Mouse (Mus musculus) thymus, adult 2 months (tissue): Measurements from ENCODE around the gene Dhx37. TPM values are rescaled to one million over a fixed set of nuclear protein-coding genes. Genes with fewer than 3 reads are reported as not detected.
"Not testable (repeated sequence)": the region's sequence is repeated elsewhere in the genome, so short reads cannot be mapped to it uniquely, and the experiment has no call there.

Source experiments
- DNase-seq: peaks from one replicate; pipeline ENCODE4 v3.0.0; 2021
- H3K27ac ChIP-seq: fragments of 200-500 bp; 2 replicates; pipeline ENCODE4 v1.5.1; 2012; ENCODE audit warnings: low read length, control low read depth; ENCODE audit not compliant: control insufficient read depth, insufficient read depth
- H3K27me3 ChIP-seq: fragments of 200-500 bp; 2 replicates; pipeline ENCODE4 v1.6.1; 2012; ENCODE audit warnings: mild to moderate bottlenecking, low read length, moderate library complexity, mixed read lengths; ENCODE audit not compliant: control insufficient read depth, insufficient read depth
- H3K36me3 ChIP-seq: fragments of 200-500 bp; 2 replicates; pipeline ENCODE4 v1.6.1; 2012; ENCODE audit warnings: mild to moderate bottlenecking, low read length, moderate library complexity; ENCODE audit not compliant: control insufficient read depth, insufficient read depth
- H3K4me1 ChIP-seq: fragments of 200-500 bp; replicated peaks from 2 replicates; pipeline ENCODE4 v1.6.1; 2012; ENCODE audit warnings: low read length; ENCODE audit not compliant: control insufficient read depth, insufficient read depth
- H3K4me3 ChIP-seq: fragments of 200-500 bp; 2 replicates; pipeline ENCODE4 v1.5.1; 2012; ENCODE audit warnings: mild to moderate bottlenecking, low read length, control low read depth, moderate library complexity; ENCODE audit not compliant: control insufficient read depth, insufficient read depth
- CTCF ChIP-seq: fragments of 200-500 bp; IDR thresholded peaks from 2 replicates; pipeline ENCODE4 v1.5.1; 2012; ENCODE audit warnings: mild to moderate bottlenecking, control low read depth, low read length, moderate library complexity, borderline replicate concordance; ENCODE audit not compliant: control insufficient read depth, poor library complexity, insufficient read depth; ENCODE audit errors: extremely low read depth
- POLR2A ChIP-seq: fragments of 200-500 bp; IDR thresholded peaks from 2 replicates; pipeline ENCODE4 v1.6.1; 2012; ENCODE audit warnings: mild to moderate bottlenecking, low read length, control low read depth, moderate library complexity; ENCODE audit not compliant: control insufficient read depth, poor library complexity, insufficient read depth; ENCODE audit errors: extremely low read depth
- WGBS: fragments of 180-500 bp; shearing (Covaris S2); methylation state at CpG from one replicate; pipeline ENCODE4 v1.1.7; 2018; 5-methylcytosine and 5-hydroxymethylcytosine counted together
- polyA plus RNA-seq: library from polyadenylated mRNA; depleted of rRNA; stranded (reverse); fragments of >200 nt; gene quantifications from 2 replicates; pipeline ENCODE4 v1.2.3, GENCODE M21; 2012

Gene Dhx37
- polyA plus RNA-seq, 1 experiment, result 32.4 TPM

DNA sequence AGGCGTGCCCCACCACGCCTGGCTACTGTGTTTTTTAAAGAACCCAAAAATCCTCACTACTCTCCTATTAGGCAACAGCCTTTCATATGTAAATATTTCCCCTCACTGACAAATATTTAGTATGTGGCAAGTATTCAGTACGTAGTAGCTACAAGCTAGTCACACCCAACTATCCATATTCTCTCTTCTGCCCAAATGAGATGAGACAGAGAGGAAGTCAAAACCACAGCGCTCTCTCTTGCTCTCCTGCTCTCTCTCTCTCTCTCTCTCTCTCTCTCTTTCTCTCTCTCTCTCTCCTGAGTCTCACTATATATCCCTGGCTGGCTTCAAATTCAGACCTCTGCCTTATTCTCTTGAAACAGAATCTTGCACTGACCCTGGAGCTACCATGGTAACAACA is 10.6 kb upstream of the Dhx37 start:
- H3K27ac ChIP-seq, result no peak overlapping the region
- 30% methylated on average over 4 of the region's 4 CpGs for WGBS
- H3K4me3 ChIP-seq, result no peak overlapping the region
- H3K27me3 ChIP-seq, result no peaks in the 10 kb centered on the region
- DNase-seq, result no peak
- TF ChIP-seq CTCF (no peak), POLR2A (no peak)
- no peaks in the 10 kb centered on the region for H3K36me3 ChIP-seq
- peaks cover 27% of the 10 kb centered on the region for H3K4me1 ChIP-seq

DNA sequence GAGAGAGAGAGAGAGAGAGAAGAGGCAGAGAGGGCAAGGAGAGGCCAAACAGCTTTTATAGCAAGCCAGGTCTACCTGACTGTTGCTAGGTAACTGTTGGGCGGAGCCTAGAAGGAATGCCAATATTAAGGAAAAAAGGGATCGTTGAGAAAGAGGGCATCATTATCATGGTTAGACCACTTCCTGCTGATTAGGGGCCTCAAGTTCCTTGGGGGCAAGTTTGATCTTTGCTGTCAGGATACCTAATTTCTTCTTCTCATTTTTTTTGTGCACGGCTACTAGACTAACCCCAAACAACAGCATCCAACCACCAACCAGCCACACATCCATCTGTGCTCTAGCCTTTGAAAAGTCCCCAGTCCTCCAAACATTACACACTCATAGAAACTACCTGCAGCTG is 10.0 kb upstream of the Dhx37 start:
- Histone ChIP-seq H3K27me3 (no peaks in the 10 kb centered on the region), H3K4me1 (peaks cover 27% of the 10 kb centered on the region), H3K36me3 (no peaks in the 10 kb centered on the region), H3K27ac (no peak overlapping the region), H3K4me3 (no peak overlapping the region)
- TF ChIP-seq POLR2A (no peak), CTCF (no peak)
- no peak for DNase-seq
- WGBS, result 41% methylated on average over 3 of the region's 3 CpGs

DNA sequence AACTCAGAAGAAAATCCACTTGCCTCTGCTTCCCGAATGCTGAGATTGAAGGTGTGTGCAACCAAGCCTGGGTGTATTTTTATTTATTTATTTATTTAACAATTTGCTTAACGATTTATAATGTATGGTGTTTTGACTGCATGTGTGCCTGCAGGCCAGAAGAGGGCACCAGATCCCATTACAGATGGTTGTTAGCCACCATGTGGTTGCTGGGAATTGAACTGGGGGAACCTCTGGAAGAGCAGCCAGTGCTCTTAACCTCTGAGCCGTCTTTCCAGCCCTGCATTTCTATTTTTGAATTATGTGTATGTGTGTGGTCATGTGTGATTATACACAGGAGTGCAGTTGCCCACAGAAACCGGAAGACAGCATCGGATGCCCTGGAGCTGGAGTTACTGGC is 9.4 kb upstream of the Dhx37 start:
- DNase-seq, result no peak
- Histone ChIP-seq H3K4me3 (no peak overlapping the region), H3K4me1 (peaks cover 27% of the 10 kb centered on the region), H3K27me3 (no peaks in the 10 kb centered on the region), H3K27ac (no peak overlapping the region), H3K36me3 (no peaks in the 10 kb centered on the region)
- WGBS, result 88% methylated on average over 5 of the region's 5 CpGs
- TF ChIP-seq POLR2A, result no peak
- no peak for TF ChIP-seq CTCF

DNA sequence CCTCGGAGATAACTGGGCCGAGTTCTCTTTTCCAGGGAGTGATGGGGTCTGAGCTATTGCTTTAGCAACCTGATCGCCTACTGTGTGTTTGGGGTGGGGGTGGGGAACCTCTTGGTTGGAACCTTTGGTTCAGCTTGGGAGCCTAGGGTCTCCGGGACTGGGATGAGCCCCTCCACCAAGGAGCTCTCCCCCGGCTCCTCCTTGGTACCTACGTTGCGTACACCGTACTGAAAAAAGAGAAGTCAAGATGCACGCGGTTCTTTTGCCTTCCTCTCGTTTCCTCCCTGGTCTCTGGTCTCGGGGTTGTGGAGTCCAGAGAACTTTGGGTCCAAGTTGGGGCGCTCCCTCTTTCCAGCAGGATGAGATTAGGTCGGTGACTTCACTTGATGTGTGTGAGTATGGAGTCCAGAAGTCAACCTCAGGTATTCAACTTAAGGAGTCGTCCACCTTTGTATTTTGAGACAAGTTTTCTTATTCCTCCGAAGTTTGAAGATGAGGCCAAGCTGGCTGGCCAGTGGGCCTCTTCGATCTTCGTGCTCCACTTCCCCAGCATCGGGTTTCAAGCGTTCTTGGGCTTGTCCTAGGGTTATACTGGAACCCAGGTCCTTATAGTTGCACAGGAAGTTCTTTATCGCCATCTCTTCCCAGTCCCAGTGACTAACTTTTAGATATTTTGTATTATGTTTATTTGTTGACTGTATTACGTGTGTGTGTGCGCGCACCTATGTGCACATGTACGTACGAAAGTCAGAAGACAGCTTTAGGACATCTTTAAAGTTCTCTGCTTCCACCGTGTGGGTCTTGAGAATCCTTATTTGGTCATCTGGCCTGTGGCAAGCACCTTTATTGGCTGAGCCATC is 8.4 kb upstream of the Dhx37 start:
- H3K27me3 ChIP-seq, result no peaks in the 10 kb centered on the region
- TF ChIP-seq POLR2A (no peak), CTCF (no peak)
- peak overlapping the region; percentile 95 for H3K4me3 ChIP-seq
- no peak for DNase-seq
- no peaks in the 10 kb centered on the region for H3K36me3 ChIP-seq
- no peak overlapping the region for H3K27ac ChIP-seq
- WGBS, result 20% methylated on average over 27 of the region's 27 CpGs
- peaks cover 27% of the 10 kb centered on the region for H3K4me1 ChIP-seq

DNA sequence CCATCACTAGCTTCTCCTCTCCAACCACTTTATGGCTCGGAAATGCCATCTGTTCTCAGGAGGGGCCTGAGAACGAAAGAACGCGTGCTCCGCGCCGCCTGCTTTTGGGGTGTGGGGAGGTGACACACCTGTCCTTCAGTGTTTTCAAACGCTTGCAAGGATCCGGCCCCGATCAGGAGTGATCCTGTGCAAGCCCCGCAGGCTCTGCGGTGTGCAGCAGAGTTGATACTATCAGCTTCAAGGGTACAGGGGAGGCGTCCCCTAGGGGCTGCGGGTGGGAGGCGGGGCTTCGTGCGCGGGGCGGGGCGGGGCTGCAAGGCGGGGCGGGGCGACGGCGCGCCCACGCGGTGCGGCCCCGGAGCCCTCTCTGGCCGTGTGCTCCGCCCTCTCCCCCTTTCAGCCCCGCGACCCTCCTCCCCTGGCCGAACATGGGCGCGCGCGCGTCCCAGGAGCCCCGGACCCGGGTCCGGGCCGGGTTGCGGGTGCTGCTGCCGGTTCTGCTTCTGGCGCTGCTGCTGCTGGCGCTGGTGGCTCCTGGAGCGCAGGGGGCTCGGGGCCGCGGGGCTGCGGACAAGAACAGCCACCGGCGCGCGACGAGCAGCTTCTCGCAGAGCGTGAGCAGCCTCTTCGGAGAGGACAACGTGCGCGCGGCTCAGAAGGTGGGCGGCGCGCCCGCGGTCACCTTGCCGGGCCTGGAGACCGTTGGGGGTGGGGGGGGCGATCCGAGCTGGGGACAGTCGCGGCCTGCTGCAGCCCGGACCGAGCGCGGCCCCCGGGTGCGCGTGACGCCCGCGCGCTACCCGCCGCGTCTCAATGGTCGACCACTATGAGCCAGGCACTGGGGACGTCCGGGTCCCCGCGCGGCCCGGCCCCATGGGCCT is 7.6 kb upstream of the Dhx37 start, which contains the start of gene Bri3bp:
Gene Bri3bp, plus strand, starts transcription at position 335 of the 881 bp plus-strand sequence.
- WGBS, result under 1% methylated on average over 94 of the region's 97 CpGs

DNA sequence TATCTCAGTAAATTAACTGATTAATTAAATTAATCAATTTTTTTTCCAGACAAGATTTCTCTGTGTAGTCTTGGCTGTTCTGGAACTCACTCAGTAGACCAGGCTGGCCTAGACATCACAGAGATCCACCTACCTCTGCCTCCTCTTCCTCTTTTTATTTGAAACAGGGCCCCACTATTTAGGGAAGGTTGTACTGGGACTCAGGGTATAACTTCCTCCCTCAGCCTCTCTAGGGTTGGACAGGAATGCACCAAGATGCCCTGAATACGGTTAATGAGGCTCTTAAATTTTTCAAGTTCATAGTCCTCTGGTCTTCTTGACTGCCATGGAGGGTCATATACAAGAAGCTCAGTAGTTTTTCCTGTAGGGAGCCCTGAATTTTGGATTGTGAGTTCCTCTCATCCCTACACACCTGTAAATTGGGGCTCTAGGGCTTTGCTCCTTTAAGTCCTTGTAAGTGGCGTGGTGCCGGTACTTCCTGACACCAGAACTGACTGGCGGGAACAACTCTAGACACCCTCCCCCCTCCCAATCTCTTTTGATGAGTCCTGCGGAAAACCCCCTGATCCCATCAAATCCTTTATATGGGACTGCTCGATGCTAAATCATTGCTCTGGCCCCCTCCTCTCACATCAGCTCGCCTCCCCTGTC is 6.8 kb upstream of the Dhx37 start:
- WGBS, result 1% methylated on average over 7 of the region's 7 CpGs

More for the DNA sequence above, 7.6 kb upstream of the Dhx37 start, which contains the start of gene Bri3bp:
- DNase-seq, result peak; percentile 70
- no peak for TF ChIP-seq CTCF
- 0 out of 2 replicates have a peak, but pooled peaks have one; percentile 25 for TF ChIP-seq POLR2A
- no peaks in the 10 kb centered on the region for H3K36me3 ChIP-seq
- no peaks in the 10 kb centered on the region for H3K27me3 ChIP-seq
- peak within 1 kb of the TSS; percentile 95 for H3K4me3 ChIP-seq
- peak within 1 kb of the TSS; percentile 75 for H3K27ac ChIP-seq
- H3K4me1 ChIP-seq, result peaks cover 27% of the 10 kb centered on the region

DNA sequence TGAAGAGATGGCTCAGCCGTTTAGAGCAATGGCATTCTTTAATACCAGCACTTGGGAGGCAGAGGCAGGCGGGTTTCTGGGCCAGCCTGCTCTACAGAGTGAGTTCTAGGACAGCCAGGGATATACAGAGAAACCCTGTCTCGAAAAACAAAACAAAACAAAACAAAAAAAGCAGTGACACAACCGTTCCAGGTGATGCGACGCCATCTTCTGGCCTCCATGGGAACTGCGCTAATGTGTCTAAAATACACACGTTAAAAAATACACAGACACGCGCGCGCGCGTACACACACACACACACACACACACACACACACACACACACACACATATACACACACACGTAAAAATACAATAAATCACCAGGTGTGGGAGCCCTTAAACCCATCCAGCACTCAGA is 426 bp upstream of the Dhx37 start:
- H3K4me1 ChIP-seq, H3K27ac ChIP-seq, H3K27me3 ChIP-seq, H3K4me3 ChIP-seq, H3K36me3 ChIP-seq, DNase-seq: not testable (repeated sequence)
- 63% methylated on average over 15 of the region's 15 CpGs for WGBS

More for the DNA sequence above, 6.8 kb upstream of the Dhx37 start:
- Histone ChIP-seq H3K4me3 (peak overlapping the region; percentile 95), H3K4me1 (peaks cover 27% of the 10 kb centered on the region), H3K36me3 (no peaks in the 10 kb centered on the region), H3K27ac (peak overlapping the region; percentile 75), H3K27me3 (no peaks in the 10 kb centered on the region)
- no peak for TF ChIP-seq CTCF
- TF ChIP-seq POLR2A, result no peak
- DNase-seq, result no peak

DNA sequence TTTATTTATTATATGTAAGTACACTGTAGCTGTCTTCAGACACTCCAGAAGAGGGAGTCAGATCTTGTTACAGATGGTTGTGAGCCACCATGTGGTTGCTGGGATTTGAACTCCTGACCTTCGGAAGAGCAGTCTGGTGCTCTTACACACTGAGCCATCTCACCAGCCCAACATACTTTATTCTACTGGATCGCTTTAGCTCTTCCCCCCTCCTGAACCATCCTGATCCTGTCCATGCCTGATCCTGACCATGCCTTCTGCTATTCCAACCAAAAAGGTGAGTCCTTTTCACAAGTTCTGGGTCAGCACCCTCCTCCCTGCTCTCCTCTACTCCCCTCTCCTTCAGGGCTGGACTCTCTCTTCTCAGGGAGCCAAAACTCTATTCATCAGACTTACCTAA is 1.6 kb downstream of the Dhx37 start:
- WGBS, result 95% methylated on average over 2 of the region's 2 CpGs
- DNase-seq, H3K4me1 ChIP-seq: not testable (repeated sequence)

More for the DNA sequence above, 1.6 kb downstream of the Dhx37 start:
- H3K27ac ChIP-seq, H3K27me3 ChIP-seq, H3K4me3 ChIP-seq: not testable (repeated sequence)
- H3K36me3 ChIP-seq, result peaks cover 13% of the 10 kb centered on the region
